ENCODE assay signal across 20 mouse cellular contexts in genomic region chr16:23096886-23097285, GRCm38 (mm10). TPM values are rescaled to one million over a fixed set of nuclear protein-coding genes. Genes with fewer than 3 reads are reported as not detected.
DNase-seq lines count a peak whose midpoint lies in the region; ATAC-seq and TF ChIP-seq lines count a peak whose summit lies in the region.
"Not testable (repeated sequence)": the region's sequence is repeated elsewhere in the genome, so short reads cannot be mapped to it uniquely, and the experiment has no call there.
"Had no signal": no experiment of that assay in that cellular context is flagged by ENCODE, and none has a peak within 500 bp of the region (broad histone marks: within the 10 kb centered on the region; RNA-seq: fewer than 3 reads in every experiment).

No protein-coding gene starts in this region.

- not testable (repeated sequence) for H3K36me3 ChIP-seq in ES-Bruce4 (ENCODE audit: control insufficient read depth, insufficient read depth, low read length, poor library complexity, severe bottlenecking); embryonic facial prominence, embryonic 13.5 days; forebrain, embryonic 14.5 days (ENCODE audit: control insufficient read depth, insufficient read depth, low read length); forebrain, embryonic 16.5 days (ENCODE audit: control insufficient read depth, insufficient read depth); hindbrain, postnatal 0 days (ENCODE audit: insufficient read depth, low read length); neural tube, embryonic 14.5 days (ENCODE audit: control insufficient read depth, insufficient read depth, low read length)

- TF ChIP-seq CTCF in ES-Bruce4 (IDR thresholded peaks at IDR 0.05; ENCODE audit: low read depth, low read length); hindbrain, postnatal 0 days (IDR thresholded peaks at IDR 0.05; ENCODE audit: low read depth): not testable (repeated sequence)

- H3K9me3 ChIP-seq in ES-Bruce4 (replicated peaks; ENCODE audit: control insufficient read depth, insufficient read depth, low read length, poor library complexity, severe bottlenecking); embryonic facial prominence, embryonic 13.5 days; forebrain, embryonic 14.5 days (replicated peaks; ENCODE audit: control insufficient read depth, low read length); forebrain, embryonic 16.5 days (ENCODE audit: control insufficient read depth, low read length); hindbrain, postnatal 0 days (ENCODE audit: low read length); neural tube, embryonic 14.5 days (ENCODE audit: control insufficient read depth, low read length): not testable (repeated sequence)

- H3K9ac ChIP-seq in ES-Bruce4 (ENCODE audit: low read depth, poor library complexity, severe bottlenecking); embryonic facial prominence, embryonic 13.5 days; forebrain, embryonic 14.5 days (ENCODE audit: low read length); forebrain, embryonic 16.5 days (replicated peaks; ENCODE audit: low read depth, low read length); hindbrain, postnatal 0 days (replicated peaks; ENCODE audit: low read length); neural tube, embryonic 14.5 days (replicated peaks; ENCODE audit: low read depth, low read length): not testable (repeated sequence)

- not testable (repeated sequence) for H3K4me1 ChIP-seq in ES-Bruce4 (ENCODE audit: control insufficient read depth, insufficient read depth, low read length); forebrain, embryonic 14.5 days (ENCODE audit: control insufficient read depth, insufficient read depth, low read length); forebrain, embryonic 16.5 days (replicated peaks; ENCODE audit: control insufficient read depth, insufficient read depth, low read length); hindbrain, postnatal 0 days (ENCODE audit: insufficient read depth, low read length); neural tube, embryonic 14.5 days (ENCODE audit: control insufficient read depth, insufficient read depth, low read length)
- peaks cover 11% of the 10 kb centered on the region for H3K4me1 ChIP-seq in embryonic facial prominence, embryonic 13.5 days

- 0 out of 2 replicates have a peak, but pooled peaks have one; percentile 20 for ATAC-seq in embryonic facial prominence, embryonic 13.5 days (ENCODE audit: insufficient number of reproducible peaks, insufficient read depth, low FRiP score, low TSS enrichment, low read depth)
- ATAC-seq in forebrain, embryonic 14.5 days: peak; percentile 27; the same call in 1 of the 2 replicates
- not testable (repeated sequence) for ATAC-seq in forebrain, embryonic 16.5 days
- ATAC-seq in hindbrain, postnatal 0 days: peak; percentile 24; the same call in 1 of the 2 replicates
- ATAC-seq in megakaryocyte, adult 5-6 weeks (ENCODE audit: poor library complexity, severe bottlenecking): 0 out of 2 replicates have a peak, but pooled peaks have one; percentile 12
- ATAC-seq in neural tube, embryonic 14.5 days (ENCODE audit: low read depth): 0 out of 2 replicates have a peak, but pooled peaks have one; percentile 26

- DNase-seq in 3T3-L1 (ENCODE audit: low read depth, low spot score): peak; percentile 14
- not testable (repeated sequence) for DNase-seq in forebrain, embryonic 14.5 days (ENCODE audit: low spot score); hindbrain, postnatal 0 days (ENCODE audit: low spot score)

- peak overlapping the region; percentile 22 for H3K27ac ChIP-seq in ES-Bruce4 (ENCODE audit: insufficient read depth, low read length)
- not testable (repeated sequence) for H3K27ac ChIP-seq in embryonic facial prominence, embryonic 13.5 days; forebrain, embryonic 14.5 days (ENCODE audit: low read depth, low read length); hindbrain, postnatal 0 days; neural tube, embryonic 14.5 days (ENCODE audit: low read depth, low read length)
- H3K27ac ChIP-seq in forebrain, embryonic 16.5 days (ENCODE audit: low read length): peak overlapping the region; percentile 51; the same call in 1 of the 2 replicates

- WGBS in embryonic facial prominence, embryonic 13.5 days: 86% methylated on average over 1 of the region's 1 CpGs
- WGBS in forebrain, embryonic 14.5 days: 91% methylated on average over 1 of the region's 1 CpGs
- 89% methylated on average over 1 of the region's 1 CpGs for WGBS in forebrain, embryonic 16.5 days
- WGBS in hindbrain, postnatal 0 days: 85% methylated on average over 1 of the region's 1 CpGs
- WGBS in neural tube, embryonic 14.5 days: 87% methylated on average over 1 of the region's 1 CpGs

- not testable (repeated sequence) for TF ChIP-seq EP300 in ES-Bruce4 (IDR thresholded peaks at IDR 0.05; ENCODE audit: insufficient read depth, low read depth, low read length)

- not testable (repeated sequence) for H3K4me2 ChIP-seq in embryonic facial prominence, embryonic 13.5 days; forebrain, embryonic 14.5 days (ENCODE audit: low read length); forebrain, embryonic 16.5 days (ENCODE audit: low read length); hindbrain, postnatal 0 days (ENCODE audit: low read depth, low read length); neural tube, embryonic 14.5 days (ENCODE audit: low read depth, low read length)

- not testable (repeated sequence) for TF ChIP-seq POLR2A in ES-Bruce4 (IDR thresholded peaks at IDR 0.05; ENCODE audit: insufficient read depth, low read length)

- H3K4me3 ChIP-seq in ES-Bruce4 (ENCODE audit: low read depth, low read length); embryonic facial prominence, embryonic 13.5 days; forebrain, embryonic 14.5 days (ENCODE audit: low read depth, low read length); forebrain, embryonic 16.5 days (replicated peaks; ENCODE audit: low read length); hindbrain, postnatal 0 days (ENCODE audit: low read length); neural tube, embryonic 14.5 days (ENCODE audit: low read depth, low read length): not testable (repeated sequence)

- not testable (repeated sequence) for H3K27me3 ChIP-seq in ES-Bruce4 (ENCODE audit: control insufficient read depth, insufficient read depth, low read length, poor library complexity, severe bottlenecking); forebrain, embryonic 14.5 days (replicated peaks; ENCODE audit: control insufficient read depth, insufficient read depth, low read length); forebrain, embryonic 16.5 days (replicated peaks; ENCODE audit: control insufficient read depth, insufficient read depth, low read length); hindbrain, postnatal 0 days (ENCODE audit: insufficient read depth, low read length); neural tube, embryonic 14.5 days (ENCODE audit: control insufficient read depth, insufficient read depth, low read length)
- peaks cover 17% of the 10 kb centered on the region for H3K27me3 ChIP-seq in embryonic facial prominence, embryonic 13.5 days

RNA-seq across cellular contexts. Expression of gene Eif4a2, which starts 10.4 kb away (rescaled TPM):
- 967 and 1,069 TPM in 2 replicates for polyA plus RNA-seq in ES-Bruce4 (2011; ENCODE audit: insufficient read depth, insufficient read length, low read depth, missing spikeins)
- polyA plus RNA-seq in embryonic facial prominence, embryonic 13.5 days (2015; fragmentation: Nextera tagmentation; extraction: Ambion mirVana): 255 and 283 TPM in 2 replicates
- polyA plus RNA-seq in forebrain, embryonic 14.5 days (2014; fragmentation: Nextera tagmentation; extraction: Ambion mirVana): 340 and 434 TPM in 2 replicates
- 378 and 390 TPM in 2 replicates for polyA plus RNA-seq in forebrain, embryonic 16.5 days (2015; fragmentation: Nextera tagmentation; extraction: Ambion mirVana)
- 490 and 513 TPM in 2 replicates for total RNA-seq in hindbrain, postnatal 0 days (2014; rRNA removed)
- 260 and 265 TPM in 2 replicates for polyA plus RNA-seq in hindbrain, postnatal 0 days (2015; fragmentation: Nextera tagmentation; extraction: Ambion mirVana)
- total RNA-seq in megakaryocyte, adult 5-6 weeks (2015): 299 and 324 TPM in 2 replicates
- total RNA-seq in megakaryocyte, adult 5-6 weeks (2017): 454 and 463 TPM in 2 replicates
- 395 and 401 TPM in 2 replicates for polyA plus RNA-seq in neural tube, embryonic 14.5 days (2014; fragmentation: Nextera tagmentation; extraction: Ambion mirVana)

RNA-seq across cellular contexts. Expression of gene Rfc4, which starts 30.7 kb away (rescaled TPM):
- 71.2 and 73.8 TPM in 2 replicates for polyA plus RNA-seq in ES-Bruce4 (2011; ENCODE audit: insufficient read depth, insufficient read length, low read depth, missing spikeins)
- 107 and 125 TPM in 2 replicates for polyA plus RNA-seq in embryonic facial prominence, embryonic 13.5 days (2015; fragmentation: Nextera tagmentation; extraction: Ambion mirVana)
- polyA plus RNA-seq in forebrain, embryonic 14.5 days (2014; fragmentation: Nextera tagmentation; extraction: Ambion mirVana): 82.7 and 110 TPM in 2 replicates
- 67.2 and 79.4 TPM in 2 replicates for polyA plus RNA-seq in forebrain, embryonic 16.5 days (2015; fragmentation: Nextera tagmentation; extraction: Ambion mirVana)
- total RNA-seq in hindbrain, postnatal 0 days (2014; rRNA removed): 8.6 and 22.1 TPM in 2 replicates
- polyA plus RNA-seq in hindbrain, postnatal 0 days (2015; fragmentation: Nextera tagmentation; extraction: Ambion mirVana): 31.6 and 35.7 TPM in 2 replicates
- 107 and 122 TPM in 2 replicates for total RNA-seq in megakaryocyte, adult 5-6 weeks (2015)
- total RNA-seq in megakaryocyte, adult 5-6 weeks (2017): 42.3 and 45.5 TPM in 2 replicates
- polyA plus RNA-seq in neural tube, embryonic 14.5 days (2014; fragmentation: Nextera tagmentation; extraction: Ambion mirVana): 35.7 and 36.8 TPM in 2 replicates

RNA-seq across cellular contexts. Expression of gene Kng1, which starts 39.2 kb away (rescaled TPM):
- polyA plus RNA-seq in ES-Bruce4 (2011; ENCODE audit: insufficient read depth, insufficient read length, low read depth, missing spikeins): 1.1 TPM in 1 of 2 replicates, not detected in the other
- polyA plus RNA-seq in embryonic facial prominence, embryonic 13.5 days (2015; fragmentation: Nextera tagmentation; extraction: Ambion mirVana): 10.7 TPM in 1 of 2 replicates, not detected in the other
- polyA plus RNA-seq in forebrain, embryonic 14.5 days (2014; fragmentation: Nextera tagmentation; extraction: Ambion mirVana): not detected in 2 replicates
- not detected in 2 replicates for polyA plus RNA-seq in forebrain, embryonic 16.5 days (2015; fragmentation: Nextera tagmentation; extraction: Ambion mirVana)
- total RNA-seq in hindbrain, postnatal 0 days (2014; rRNA removed): not detected in 2 replicates
- 0.16 TPM in 1 of 2 replicates, not detected in the other for polyA plus RNA-seq in hindbrain, postnatal 0 days (2015; fragmentation: Nextera tagmentation; extraction: Ambion mirVana)
- total RNA-seq in megakaryocyte, adult 5-6 weeks (2015): 0.46 TPM in 1 of 2 replicates, not detected in the other
- 0.11 and 0.41 TPM in 2 replicates for total RNA-seq in megakaryocyte, adult 5-6 weeks (2017)
- polyA plus RNA-seq in neural tube, embryonic 14.5 days (2014; fragmentation: Nextera tagmentation; extraction: Ambion mirVana): 0.33 and 0.57 TPM in 2 replicates
- total RNA-seq: G1E had no signal
- polyA plus RNA-seq: C2C12; cerebellum, adult 2 months; cortical plate, adult 2 months; embryonic facial prominence, embryonic 10.5 days; embryonic facial prominence, embryonic 12.5 days; forebrain, embryonic 10.5 days; forebrain, embryonic 12.5 days; frontal cortex, adult 2 months; G1E had no signal

RNA-seq across cellular contexts. Expression of gene Adipoq, which starts 49.5 kb away (rescaled TPM):
- not detected in 2 replicates for polyA plus RNA-seq in ES-Bruce4 (2011; ENCODE audit: insufficient read depth, insufficient read length, low read depth, missing spikeins)
- not detected in 2 replicates for polyA plus RNA-seq in embryonic facial prominence, embryonic 13.5 days (2015; fragmentation: Nextera tagmentation; extraction: Ambion mirVana)
- polyA plus RNA-seq in forebrain, embryonic 14.5 days (2014; fragmentation: Nextera tagmentation; extraction: Ambion mirVana): not detected in 2 replicates
- polyA plus RNA-seq in forebrain, embryonic 16.5 days (2015; fragmentation: Nextera tagmentation; extraction: Ambion mirVana): not detected in 2 replicates
- total RNA-seq in hindbrain, postnatal 0 days (2014; rRNA removed): not detected in 2 replicates
- polyA plus RNA-seq in hindbrain, postnatal 0 days (2015; fragmentation: Nextera tagmentation; extraction: Ambion mirVana): not detected in 2 replicates
- 0.55 and 0.80 TPM in 2 replicates for total RNA-seq in megakaryocyte, adult 5-6 weeks (2015)
- total RNA-seq in megakaryocyte, adult 5-6 weeks (2017): 0.40 and 1.7 TPM in 2 replicates
- polyA plus RNA-seq in neural tube, embryonic 14.5 days (2014; fragmentation: Nextera tagmentation; extraction: Ambion mirVana): not detected in 2 replicates
- polyA plus RNA-seq: activated CD4-positive, CD25-positive, alpha-beta regulatory T cell, adult 4 months; C2C12; embryonic facial prominence, embryonic 10.5 days; embryonic facial prominence, embryonic 12.5 days; erythroblast, embryonic 14.5 days; forebrain, embryonic 10.5 days; forebrain, embryonic 12.5 days; G1E; Patski had no signal
